Mouse (Mus musculus) limb, embryonic 14.5 days (tissue): ENCODE results near the gene Chil1. TPM values are rescaled to one million over a fixed set of nuclear protein-coding genes. Genes with fewer than 3 reads are reported as not detected.

ENCODE experiments used
- ATAC-seq: fragments of 200-750 bp; cut with Nextera tagmentation; 2 replicates; pipeline ENCODE4 v1.8.0; 2017; ENCODE audit warnings: low read depth, moderate number of reproducible peaks, moderate TSS enrichment; ENCODE audit not compliant: low FRiP score
- DNase-seq: peaks from one replicate; pipeline ENCODE4 v3.0.0-alpha.2; 2015; ENCODE audit warnings: low spot score
- H3K27ac ChIP-seq: fragments of 300-500 bp; sonication (generic); replicated peaks from 2 replicates; pipeline ENCODE4 v1.5.1; 2014; ENCODE audit warnings: low read depth, mild to moderate bottlenecking, low read length, moderate library complexity, mixed read lengths
- H3K27me3 ChIP-seq: fragments of 300-500 bp; sonication (generic); 2 replicates; pipeline ENCODE4 v1.6.1; 2014; ENCODE audit warnings: low read length, mixed read lengths; ENCODE audit not compliant: control insufficient read depth, insufficient read depth
- H3K36me3 ChIP-seq: fragments of 300-500 bp; sonication (generic); 2 replicates; pipeline ENCODE4 v1.6.1; 2014; ENCODE audit warnings: mild to moderate bottlenecking, low read length, moderate library complexity, mixed read lengths; ENCODE audit not compliant: control insufficient read depth, insufficient read depth
- H3K4me1 ChIP-seq: fragments of 300-500 bp; sonication (generic); 2 replicates; pipeline ENCODE4 v1.6.1; 2014; ENCODE audit warnings: antibody characterized with exemption, low read length, mixed read lengths; ENCODE audit not compliant: control insufficient read depth, insufficient read depth
- H3K4me2 ChIP-seq: fragments of 300-500 bp; sonication (generic); replicated peaks from 2 replicates; pipeline ENCODE4 v1.6.1; 2014; ENCODE audit warnings: low read depth, mild to moderate bottlenecking, low read length, moderate library complexity; ENCODE audit not compliant: severe bottlenecking
- H3K4me3 ChIP-seq: fragments of 300-500 bp; sonication (generic); replicated peaks from 2 replicates; pipeline ENCODE4 v1.5.1; 2014; ENCODE audit warnings: low read length
- H3K9ac ChIP-seq: fragments of 300-500 bp; sonication (generic); 2 replicates; pipeline ENCODE4 v1.6.1; 2014; ENCODE audit warnings: mild to moderate bottlenecking, low read depth, low read length, moderate library complexity; ENCODE audit not compliant: severe bottlenecking
- H3K9me3 ChIP-seq: fragments of 300-500 bp; sonication (generic); 2 replicates; pipeline ENCODE4 v1.6.1; 2016; ENCODE audit warnings: low read length; ENCODE audit not compliant: control insufficient read depth
- POLR2A ChIP-seq: fragments of 200-500 bp; IDR thresholded peaks from 2 replicates; pipeline ENCODE4 v1.8.0; 2012; ENCODE audit warnings: inconsistent platforms, mild to moderate bottlenecking, moderate library complexity, borderline replicate concordance; ENCODE audit not compliant: insufficient read depth, insufficient read length; ENCODE audit errors: extremely low read depth
- WGBS: fragments of 180-500 bp; shearing (Covaris S2); extraction: QIAGEN DNeasy Blood & Tissue Kit; methylation state at CpG from one replicate; pipeline ENCODE4 v1.1.7; 2014; 5-methylcytosine and 5-hydroxymethylcytosine counted together
- polyA plus RNA-seq, 2 experiments: library from polyadenylated mRNA; depleted of rRNA in 1 of 2; stranded (reverse) in 1 of 2; unstranded in 1 of 2; fragments of >200 nt; fragmentation: Nextera tagmentation in 1 of 2; extraction: Ambion mirVana in 1 of 2; gene quantifications; 2 replicates each; pipeline versions ENCODE4 v1.2.1 to v1.2.3; 2012 to 2014

Chil1 gene
- polyA plus RNA-seq, 2 experiments: 12.3 to 16.3 TPM

DNA sequence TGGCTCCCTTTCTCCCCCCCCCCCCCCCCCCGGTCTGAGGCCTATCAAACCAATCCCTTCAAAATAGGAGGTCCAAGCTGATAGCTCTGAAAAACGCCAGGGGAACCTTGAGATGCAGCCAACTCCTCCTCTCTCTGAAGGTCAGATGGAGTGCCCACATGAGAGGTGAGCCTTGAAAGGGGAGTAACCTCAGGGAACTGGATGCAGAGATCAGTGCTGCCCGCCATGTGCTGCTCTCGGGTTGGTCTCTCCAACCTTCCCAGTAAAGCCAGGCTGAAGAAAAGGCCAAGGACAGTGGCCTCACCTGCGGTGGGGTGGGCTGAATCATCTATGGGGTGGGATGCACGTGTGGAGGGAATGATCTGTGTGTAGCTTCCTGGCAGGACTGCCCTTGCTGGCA is 30.4 kb downstream of the Chil1 start:
- ATAC-seq: no peak
- Histone ChIP-seq H3K4me1 (peaks cover 18% of the 10 kb centered on the region), H3K27me3 (no peaks in the 10 kb centered on the region), H3K36me3 (no peaks in the 10 kb centered on the region), H3K9me3 (no peaks in the 10 kb centered on the region), H3K4me3 (no peak overlapping the region), H3K27ac (no peak overlapping the region), H3K4me2 (no peak overlapping the region), H3K9ac (no peak overlapping the region)
- no peak for DNase-seq
- WGBS: 75% methylated on average over 6 of the region's 6 CpGs
- no peak for TF ChIP-seq POLR2A

DNA sequence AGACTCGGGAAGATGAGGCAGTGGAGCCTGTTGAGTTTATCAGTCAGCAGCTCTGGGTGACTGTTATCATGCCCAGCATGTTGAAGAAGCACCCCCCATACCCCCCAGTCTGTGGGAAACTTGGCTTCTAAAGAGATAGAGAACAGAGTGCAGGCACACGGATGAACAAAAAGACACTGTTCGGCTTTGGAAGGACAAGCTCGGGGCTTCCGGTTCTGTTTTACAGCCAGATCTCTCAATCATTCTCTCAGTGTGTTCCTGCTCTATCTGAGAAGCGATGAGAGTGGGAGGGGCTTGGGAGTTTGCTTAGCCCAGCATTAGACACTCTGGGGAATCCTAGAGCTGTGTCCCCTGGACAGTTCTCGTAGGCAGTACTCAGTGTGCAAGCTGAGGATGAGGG is 31.4 kb downstream of the Chil1 start:
- WGBS: 74% methylated on average over 7 of the region's 7 CpGs

DNA sequence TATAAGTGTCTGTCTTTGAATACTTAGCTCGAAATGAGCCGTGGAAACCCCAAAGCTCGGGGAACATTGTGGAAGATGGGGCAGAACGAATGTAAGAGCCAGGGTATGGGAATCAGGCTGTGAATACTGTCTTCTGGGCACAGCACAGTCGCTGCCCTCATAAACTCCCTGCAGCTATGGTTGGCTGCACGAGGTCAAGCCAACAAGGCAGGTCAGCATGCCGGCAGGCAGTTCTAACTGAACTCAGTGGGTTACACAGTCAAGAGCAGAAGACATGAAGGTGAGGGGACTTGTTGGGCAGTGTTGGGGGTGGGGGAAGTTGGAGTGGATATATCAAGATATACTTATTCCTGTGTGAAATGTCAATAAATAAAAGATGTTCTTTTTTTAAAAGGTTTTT is 33.1 kb downstream of the Chil1 start:
- no peak for TF ChIP-seq POLR2A
- H3K9ac ChIP-seq: no peak overlapping the region
- no peaks in the 10 kb centered on the region for H3K27me3 ChIP-seq
- no peak overlapping the region for H3K27ac ChIP-seq
- H3K4me1 ChIP-seq: peaks cover 18% of the 10 kb centered on the region
- no peak overlapping the region for H3K4me3 ChIP-seq
- DNase-seq (no peak), ATAC-seq (no peak)
- H3K9me3 ChIP-seq: no peaks in the 10 kb centered on the region
- 60% methylated on average over 7 of the region's 7 CpGs for WGBS
- H3K4me2 ChIP-seq: no peak overlapping the region
- no peaks in the 10 kb centered on the region for H3K36me3 ChIP-seq

More for the DNA sequence above, 31.4 kb downstream of the Chil1 start:
- Histone ChIP-seq H3K4me3 (no peak overlapping the region), H3K9me3 (no peaks in the 10 kb centered on the region), H3K4me2 (no peak overlapping the region), H3K4me1 (peaks cover 18% of the 10 kb centered on the region), H3K9ac (no peak overlapping the region), H3K36me3 (no peaks in the 10 kb centered on the region), H3K27me3 (no peaks in the 10 kb centered on the region), H3K27ac (no peak overlapping the region)
- DNase-seq: no peak
- TF ChIP-seq POLR2A: no peak
- ATAC-seq: no peak

DNA sequence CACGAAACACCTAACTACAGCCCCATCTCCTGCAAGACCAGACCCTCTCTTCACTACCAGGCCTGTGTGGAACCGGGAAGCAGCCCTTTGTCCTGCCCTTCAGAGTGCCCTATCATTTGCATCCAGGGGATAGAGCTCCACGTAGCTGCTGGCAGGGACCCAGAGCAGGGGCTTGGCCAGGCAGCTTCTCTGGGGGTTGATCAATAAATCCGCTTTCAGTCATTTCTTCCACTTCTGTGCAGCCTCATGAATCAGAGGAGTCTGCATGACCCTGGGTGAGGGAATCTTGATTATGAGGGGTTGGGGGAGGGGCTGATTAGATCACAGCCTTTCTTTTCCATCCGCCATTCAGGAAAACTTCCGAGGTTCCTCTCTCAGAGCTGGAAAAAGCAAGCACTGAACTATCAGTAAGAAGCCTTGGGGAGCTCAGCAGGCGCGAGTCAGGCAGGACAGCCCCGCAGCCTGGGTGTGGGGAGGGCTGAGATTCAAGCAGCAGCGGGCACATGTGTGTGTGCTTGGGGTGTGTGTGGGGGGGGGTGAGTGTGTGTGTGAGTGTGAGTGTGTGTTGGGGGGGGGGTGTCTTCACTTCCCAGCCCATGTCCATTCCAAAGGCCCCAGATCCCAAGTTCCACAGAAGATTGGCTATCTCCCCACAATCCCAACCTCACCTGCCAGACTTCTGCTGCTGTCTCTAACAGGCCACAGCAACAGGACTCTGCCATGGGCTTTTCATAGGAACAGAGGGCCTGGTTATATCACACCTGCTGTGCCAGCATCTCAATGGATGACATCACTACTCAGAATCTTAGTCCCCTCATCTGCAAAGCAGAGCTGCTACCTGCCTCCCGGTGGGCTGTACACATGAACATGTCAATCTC is 34.0 kb downstream of the Chil1 start:
- Histone ChIP-seq H3K36me3 (no peaks in the 10 kb centered on the region), H3K9me3 (no peaks in the 10 kb centered on the region), H3K27me3 (no peaks in the 10 kb centered on the region), H3K27ac (no peak overlapping the region), H3K4me1 (peaks cover 13% of the 10 kb centered on the region), H3K4me3 (no peak overlapping the region), H3K4me2 (no peak overlapping the region), H3K9ac (peak overlapping the region; percentile 16; the same call in 1 of the 2 replicates)
- ATAC-seq (no peak), DNase-seq (no peak)
- TF ChIP-seq POLR2A: no peak
- 27% methylated on average over 11 of the region's 11 CpGs for WGBS

DNA sequence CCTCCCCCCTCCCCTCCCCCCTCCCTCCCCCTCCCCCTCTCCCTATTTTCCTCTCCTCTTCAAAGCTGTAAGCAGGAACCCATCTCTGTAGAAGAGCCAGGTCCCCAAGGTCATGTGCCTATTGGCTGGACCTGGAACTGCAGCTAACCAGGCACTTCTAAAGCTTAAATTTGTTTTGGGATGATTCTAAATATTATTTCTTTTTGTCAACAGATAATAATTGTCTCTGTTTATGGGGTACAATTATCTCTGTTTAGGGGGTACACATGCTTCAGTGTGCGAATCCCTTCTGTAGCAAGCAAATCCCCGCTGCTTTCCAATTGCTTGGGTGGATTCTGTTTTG is 34.6 kb downstream of the Chil1 start:
- ATAC-seq: no peak

More for the DNA sequence above, 34.6 kb downstream of the Chil1 start:
- 84% methylated on average over 2 of the region's 2 CpGs for WGBS
- Histone ChIP-seq H3K4me2 (no peak overlapping the region), H3K36me3 (no peaks in the 10 kb centered on the region), H3K27ac (no peak overlapping the region), H3K27me3 (no peaks in the 10 kb centered on the region), H3K9ac (no peak overlapping the region), H3K4me1 (peaks cover 7% of the 10 kb centered on the region), H3K4me3 (no peak overlapping the region), H3K9me3 (no peaks in the 10 kb centered on the region)
- no peak for DNase-seq
- no peak for TF ChIP-seq POLR2A
